Mouse (Mus musculus) cerebellum, adult 9-10 months (tissue): ENCODE data around the gene Cfap74.

ENCODE experiments used
- DNase-seq: peaks from one replicate; pipeline ENCODE4 v3.0.0; 2022

Cfap74 gene

GRCm38 (mm10) chr4:155505067-155505466 lies 96.1 kb downstream of the Cfap74 start:
- no peak for DNase-seq

GRCm38 (mm10) chr4:155505671-155506295 lies 96.8 kb downstream of the Cfap74 start:
- no peak for DNase-seq

GRCm38 (mm10) chr4:155508614-155509013 lies 99.6 kb downstream of the Cfap74 start:
- no peak for DNase-seq

- DNase-seq: no peak
These were observed 102.0 kb downstream of the Cfap74 start for GRCm38 (mm10) chr4:155510981-155511380.

- DNase-seq: no peak
These were observed 105.8 kb downstream of the Cfap74 start for GRCm38 (mm10) chr4:155514810-155515209.
